Mouse (Mus musculus) heart, postnatal 10 days (tissue): ENCODE measurements around the gene Clec2g. TPM values are rescaled to one million over a fixed set of nuclear protein-coding genes. Genes with fewer than 3 reads are reported as not detected.
"Not testable (repeated sequence)": the region's sequence is repeated elsewhere in the genome, so short reads cannot be mapped to it uniquely, and the experiment has no call there.

Source experiments
- DNase-seq, 2 experiments: peaks; one replicate each; pipeline ENCODE4 v3.0.0; 2021
- intact Hi-C: fragments of 180-260 bp; cut with DNase I; formaldehyde crosslinking; loops from one replicate; pipeline ENCODE4 v1.15.1; 2025
- total RNA-seq, 2 experiments: library from RNA; stranded (reverse); gene quantifications; 2 replicates each; pipeline ENCODE4 v1.2.3; 2021

The Clec2g gene
- total RNA-seq, result 1 to 10 TPM; 2.5 to 3.5 TPM

- DNase-seq, intact Hi-C loops: not testable (repeated sequence)
These were observed at the start of gene Clec2g for GRCm38 (mm10) chr6:128934081-128934480. TSS of gene Clec2g (plus strand) at chr6:128934381.

- intact Hi-C loops, result loop anchor here (10.0 kb wide), 1 partner anchor 232 kb away; no protein-coding TSS in a partner anchor
- DNase-seq, result not testable (repeated sequence)
These were observed 46.9 kb upstream of the Clec2g start, which contains the start of gene Clec2i for GRCm38 (mm10) chr6:128887091-128887790. TSS of gene Clec2i (plus strand) at chr6:128887588.

GRCm38 (mm10) chr6:128888834-128889233, 45.3 kb upstream of the Clec2g start:
- intact Hi-C loops, result loop anchor here (10.0 kb wide), 1 partner anchor 234 kb away; no protein-coding TSS in a partner anchor
- DNase-seq, result no peak

- intact Hi-C loops, result loop anchor here (2.0 to 10.0 kb wide), 2 partner anchors 78 to 294 kb away; partner anchors contain the start of gene Clec2d
- no peak for DNase-seq
These were observed 43.2 kb upstream of the Clec2g start, which contains the start of gene BC035044 for GRCm38 (mm10) chr6:128890948-128891355. TSS of gene BC035044 (minus strand) at chr6:128891126.

GRCm38 (mm10) chr6:128895404-128896001, 38.7 kb upstream of the Clec2g start:
- no peak for DNase-seq
- intact Hi-C loops, result loop anchor here (10.0 kb wide), 1 partner anchor 289 kb away; the partner anchor contains the start of gene Clec2d

- DNase-seq, result no peak
- intact Hi-C loops, result no loop called here
These were observed 34.1 kb upstream of the Clec2g start for GRCm38 (mm10) chr6:128900044-128900443.

GRCm38 (mm10) chr6:128900796-128901552, 33.2 kb upstream of the Clec2g start:
- intact Hi-C loops, DNase-seq: not testable (repeated sequence)

- intact Hi-C loops, result no loop called here
- DNase-seq, result no peak
These were observed 20.5 kb upstream of the Clec2g start for GRCm38 (mm10) chr6:128913598-128914254.

- DNase-seq, result no peak
- intact Hi-C loops, result no loop called here
These were observed 16.9 kb upstream of the Clec2g start for GRCm38 (mm10) chr6:128917322-128917721.

- intact Hi-C loops, result no loop called here
- DNase-seq, result no peak
These were observed 1.1 kb upstream of the Clec2g start for GRCm38 (mm10) chr6:128933050-128933449.

- DNase-seq, intact Hi-C loops: not testable (repeated sequence)
These were observed 1.9 kb downstream of the Clec2g start for GRCm38 (mm10) chr6:128935889-128936665.

GRCm38 (mm10) chr6:128941646-128942421, 7.7 kb downstream of the Clec2g start:
- intact Hi-C loops, result no loop called here
- DNase-seq, result no peak

GRCm38 (mm10) chr6:128945564-128945963, 11.4 kb downstream of the Clec2g start:
- intact Hi-C loops, result no loop called here
- DNase-seq, result no peak

GRCm38 (mm10) chr6:128961110-128961509, 26.9 kb downstream of the Clec2g start:
- intact Hi-C loops, result loop anchor here (10.0 kb wide), 1 partner anchor 284 kb away; no protein-coding TSS in a partner anchor
- no peak for DNase-seq

- intact Hi-C loops, result loop anchor here (10.0 kb wide), 1 partner anchor 283 kb away; no protein-coding TSS in a partner anchor
- DNase-seq, result not testable (repeated sequence)
These were observed 27.9 kb downstream of the Clec2g start for GRCm38 (mm10) chr6:128962108-128962507.

- DNase-seq, result no peak
- intact Hi-C loops, result loop anchor here (10.0 kb wide), 1 partner anchor 280 kb away; no protein-coding TSS in a partner anchor
These were observed 30.3 kb downstream of the Clec2g start for GRCm38 (mm10) chr6:128964519-128964918.

- no peak for DNase-seq
- intact Hi-C loops, result loop anchor here (2.0 to 10.0 kb wide), 2 partner anchors 78 to 276 kb away; partner anchors contain the start of gene BC035044
These were observed 34.3 kb downstream of the Clec2g start for GRCm38 (mm10) chr6:128968463-128968862.

GRCm38 (mm10) chr6:128969741-128970140, 35.6 kb downstream of the Clec2g start:
- intact Hi-C loops, result loop anchor here (2.0 to 10.0 kb wide), 2 partner anchors 79 to 275 kb away; partner anchors contain the start of gene BC035044
- no peak for DNase-seq
